Mouse (Mus musculus): ENCODE measurements around the gene Mucl3. TPM values are rescaled to one million over a fixed set of nuclear protein-coding genes. Genes with fewer than 3 reads are reported as not detected.

Mucl3 gene
- total RNA-seq, 2 experiments from 2014 or later, result not detected

Other genes with a start within 250 kb of the Mucl3 start
- under 1 TPM in 1 of 2 experiments, not detected in 1; 0.34 TPM for gene H2-Q6, start 218.8 kb downstream of the Mucl3 start, total RNA-seq (2021)
- under 1 TPM; 0.30 to 0.34 TPM for gene H2-Q7, start 204.5 kb downstream of the Mucl3 start, total RNA-seq (2021)
- gene H2-Q10, start 173.6 kb downstream of the Mucl3 start, total RNA-seq (2021), result under 1 TPM; 0.09 to 0.39 TPM
- gene Pou5f1, start 137.7 kb downstream of the Mucl3 start, total RNA-seq (2021), result not detected
- gene Tcf19, start 126.9 kb downstream of the Mucl3 start, total RNA-seq (2021), result 10 to 100 TPM in 1 of 2 experiments, 1 to 10 TPM in 1; 9.5 to 10.3 TPM
- gene Cchcr1, start 126.6 kb downstream of the Mucl3 start, total RNA-seq (2021), result 10 to 100 TPM; 10.0 to 11.9 TPM
- under 1 TPM; 0.60 to 0.82 TPM for gene Psors1c2, start 110.5 kb downstream of the Mucl3 start, total RNA-seq (2021)
- 1 to 10 TPM; 1.1 to 1.3 TPM for gene Cdsn, start 91.6 kb downstream of the Mucl3 start, total RNA-seq (2021)
- gene 2300002M23Rik, start 76.2 kb downstream of the Mucl3 start, total RNA-seq (2021), result not detected
- gene Sfta2, start 42.1 kb downstream of the Mucl3 start, total RNA-seq (2021), result not detected
- not detected for gene Gm9573, start 17.1 kb downstream of the Mucl3 start, total RNA-seq (2021)
- gene Vars2, start 23.9 kb upstream of the Mucl3 start, total RNA-seq (2021), result 10 to 100 TPM; 31.1 to 32.6 TPM
- gene Gtf2h4, start 30.0 kb upstream of the Mucl3 start, total RNA-seq (2021), result 10 to 100 TPM; 27.7 to 28.9 TPM
- gene Ddr1, start 60.9 kb upstream of the Mucl3 start, total RNA-seq (2021), result 10 to 100 TPM; 51.9 to 55.4 TPM
- gene Ier3, start 178.0 kb upstream of the Mucl3 start, total RNA-seq (2021), result 10 to 100 TPM; 11.2 to 12.5 TPM
- gene Flot1, start 179.5 kb upstream of the Mucl3 start, total RNA-seq (2021), result 100 to 1,000 TPM; 120 to 137 TPM
- 100 to 1,000 TPM; 492 to 522 TPM for gene Tubb5, start 194.6 kb upstream of the Mucl3 start, total RNA-seq (2021)
- 10 to 100 TPM in 1 of 2 experiments, 1 to 10 TPM in 1; 9.7 to 12.0 TPM for gene Mdc1, start 197.8 kb upstream of the Mucl3 start, total RNA-seq (2021)
- gene Nrm, start 217.6 kb upstream of the Mucl3 start, total RNA-seq (2021), result 1 to 10 TPM; 3.2 to 3.6 TPM
- gene Ppp1r18, start 221.9 kb upstream of the Mucl3 start, total RNA-seq (2021), result 1 to 10 TPM; 8.3 to 8.7 TPM
- 10 to 100 TPM; 29.5 to 32.4 TPM for gene Dhx16, start 236.1 kb upstream of the Mucl3 start, total RNA-seq (2021)

Data from left cerebral cortex, postnatal 25 days (tissue).